Mouse (Mus musculus): Measurements from ENCODE around the gene Wdr24. TPM values are rescaled to one million over a fixed set of nuclear protein-coding genes. Genes with fewer than 3 reads are reported as not detected.

The Wdr24 gene
- total RNA-seq, 2 experiments from 2014 or later = 21.0 to 24.1 TPM

- peak; percentile 90 to 91 for DNase-seq (ENCODE audit: low spot score in 2 of 2)
Observed at GRCm38 (mm10) chr17:25875171-25876136, 52.0 kb downstream of the Wdr24 start.

- no peak for DNase-seq (ENCODE audit: low spot score in 2 of 2)
Observed at GRCm38 (mm10) chr17:25876347-25876915, 53.0 kb downstream of the Wdr24 start.

DNA sequence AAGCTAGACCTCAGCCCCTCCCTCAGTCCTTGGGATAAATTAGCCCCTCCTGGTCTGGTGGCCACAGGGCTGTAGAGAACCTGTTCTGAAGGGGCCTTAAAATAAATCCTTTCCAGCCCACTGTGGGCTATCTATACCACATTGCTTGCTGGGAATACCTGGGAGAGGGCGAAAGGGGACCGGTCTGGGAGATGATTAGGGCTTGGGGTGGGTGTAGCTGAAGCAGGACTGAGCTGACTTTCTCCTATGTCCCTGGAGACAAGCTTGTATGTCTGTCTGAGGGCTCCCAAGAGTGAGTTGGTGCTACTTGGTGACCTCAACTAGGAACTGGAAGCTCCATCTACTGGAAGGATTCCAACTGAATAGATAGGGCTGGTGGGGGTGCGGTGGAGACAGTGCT, 53.6 kb downstream of the Wdr24 start:
- no peak for DNase-seq (ENCODE audit: low spot score in 2 of 2)

DNA sequence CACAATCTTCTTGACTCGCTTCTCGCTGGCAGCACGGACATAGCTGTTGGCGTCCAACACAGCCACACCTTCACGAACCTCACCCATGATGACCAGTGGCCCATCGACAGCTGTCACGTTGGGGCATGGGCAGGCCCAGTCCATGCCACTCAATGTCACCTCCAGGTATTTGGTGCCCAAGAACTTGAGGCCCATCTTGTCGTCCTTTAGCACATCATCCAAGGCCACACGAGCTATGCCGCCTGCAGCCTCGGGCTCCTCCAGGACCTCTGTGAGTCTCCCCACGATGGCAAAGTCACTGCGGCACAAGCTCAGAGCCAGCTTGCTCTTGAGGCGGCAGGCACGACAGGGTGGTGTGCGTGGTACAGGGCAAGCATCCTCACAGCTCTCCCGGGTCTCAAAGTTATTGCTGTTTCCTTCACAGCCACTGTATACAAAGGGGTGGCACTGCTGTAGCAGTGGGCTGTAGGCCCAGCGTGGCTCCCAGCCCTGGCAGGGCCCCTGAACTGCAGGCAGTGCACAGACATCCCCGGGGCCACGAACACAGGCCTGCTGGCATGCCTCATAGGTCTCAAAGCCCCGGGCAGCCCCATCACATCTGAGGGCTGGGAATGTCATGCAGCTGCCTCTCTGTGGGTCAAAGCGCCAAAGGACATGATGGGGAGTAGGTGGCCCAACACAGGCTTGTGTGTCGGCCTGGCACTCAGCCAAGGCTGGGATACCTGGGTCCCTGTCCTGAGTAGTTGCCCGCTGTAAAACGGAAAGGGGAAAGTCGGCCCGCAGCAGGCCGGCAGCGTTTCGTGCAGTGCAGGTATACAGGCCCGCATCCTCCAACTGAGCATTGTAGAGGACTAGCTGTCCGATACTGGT, 54.5 kb downstream of the Wdr24 start:
- no peak for DNase-seq (ENCODE audit: low spot score in 2 of 2)

Small RNAs within 50 kb of the gene (microRNA-seq; reads per million reads assigned to microRNA genes)
- 2.0 to 3.3 reads per million in 2 experiments for gene Mir3082
- 0.59 to 2.7 reads per million in 2 experiments for gene Mir6966

Other genes starting within 250 kb of the Wdr24 start
- 10 to 100 TPM; 23.1 to 26.4 TPM for gene Lmf1, start 244.5 kb upstream of the Wdr24 start, total RNA-seq (2021)
- gene Gng13, start 106.5 kb upstream of the Wdr24 start, total RNA-seq (2021) = 10 to 100 TPM; 55.4 to 57.2 TPM
- gene Chtf18, start 96.2 kb upstream of the Wdr24 start, total RNA-seq (2021) = 1 to 10 TPM; 2.6 to 3.6 TPM
- 10 to 100 TPM; 27.0 to 30.0 TPM for gene Rpusd1, start 96.0 kb upstream of the Wdr24 start, total RNA-seq (2021)
- not detected for gene Mslnl, start 87.6 kb upstream of the Wdr24 start, total RNA-seq (2021)
- 1 to 10 TPM; 1.8 to 2.6 TPM for gene Msln, start 69.2 kb upstream of the Wdr24 start, total RNA-seq (2021)
- 10 to 100 TPM; 25.7 to 26.9 TPM for gene Narfl, start 49.9 kb upstream of the Wdr24 start, total RNA-seq (2021)
- gene Haghl, start 38.0 kb upstream of the Wdr24 start, total RNA-seq (2021) = 100 to 1,000 TPM; 140 to 157 TPM
- gene Ccdc78, start 37.0 kb upstream of the Wdr24 start, total RNA-seq (2021) = under 1 TPM; 0.23 to 0.33 TPM
- 10 to 100 TPM; 69.2 to 80.1 TPM for gene Fam173a, start 30.7 kb upstream of the Wdr24 start, total RNA-seq (2021)
- not detected for gene AC134908.4, start 28.0 kb upstream of the Wdr24 start, total RNA-seq (2021)
- 10 to 100 TPM; 51.2 to 65.8 TPM for gene Metrn, start 26.5 kb upstream of the Wdr24 start, total RNA-seq (2021)
- 100 to 1,000 TPM; 272 to 292 TPM for gene Fbxl16, start 14.5 kb upstream of the Wdr24 start, total RNA-seq (2021)
- gene Jmjd8, start 5.2 kb downstream of the Wdr24 start, total RNA-seq (2021) = 10 to 100 TPM; 55.4 to 56.9 TPM
- gene Stub1, start 9.8 kb downstream of the Wdr24 start, total RNA-seq (2021) = 100 to 1,000 TPM; 168 to 169 TPM
- gene Rhbdl1, start 13.7 kb downstream of the Wdr24 start, total RNA-seq (2021) = 10 to 100 TPM; 80.6 to 99.3 TPM
- gene Gm20683, start 18.1 kb downstream of the Wdr24 start, total RNA-seq (2021) = 10 to 100 TPM; 30.9 to 36.3 TPM
- 10 to 100 TPM; 80.3 to 94.8 TPM for gene Rhot2, start 21.2 kb downstream of the Wdr24 start, total RNA-seq (2021)
- 10 to 100 TPM; 25.4 to 37.8 TPM for gene Wdr90, start 37.9 kb downstream of the Wdr24 start, total RNA-seq (2021)
- 10 to 100 TPM; 30.6 to 32.6 TPM for gene Mcrip2, start 45.1 kb downstream of the Wdr24 start, total RNA-seq (2021)
- gene Mettl26, start 51.4 kb downstream of the Wdr24 start, total RNA-seq (2021) = 10 to 100 TPM; 31.7 to 32.7 TPM
- 1 to 10 TPM; 1.1 to 1.4 TPM for gene Wfikkn1, start 57.2 kb downstream of the Wdr24 start, total RNA-seq (2021)
- gene Rab40c, start 96.1 kb downstream of the Wdr24 start, total RNA-seq (2021) = 10 to 100 TPM; 41.9 to 49.9 TPM
- gene Pigq, start 121.3 kb downstream of the Wdr24 start, total RNA-seq (2021) = 100 to 1,000 TPM; 144 to 149 TPM
- not detected for gene Nhlrc4, start 121.3 kb downstream of the Wdr24 start, total RNA-seq (2021)
- gene A930017K11Rik, start 128.9 kb downstream of the Wdr24 start, total RNA-seq (2021) = not detected
- 10 to 100 TPM; 38.2 to 50.8 TPM for gene Capn15, start 162.2 kb downstream of the Wdr24 start, total RNA-seq (2021)
- 10 to 100 TPM; 69.6 to 79.3 TPM for gene Rab11fip3, start 245.9 kb downstream of the Wdr24 start, total RNA-seq (2021)

Measured in layer of hippocampus, postnatal 10 days (tissue).